Mouse (Mus musculus) cerebellum, adult 11 months (tissue): ENCODE results near the gene Tmem8b.
A peak's percentile ranks its signal among the peaks of the same experiment; 100 is the strongest.

Experiments used
- DNase-seq: peaks from one replicate; pipeline ENCODE4 v3.0.0; 2022

The Tmem8b gene

DNA sequence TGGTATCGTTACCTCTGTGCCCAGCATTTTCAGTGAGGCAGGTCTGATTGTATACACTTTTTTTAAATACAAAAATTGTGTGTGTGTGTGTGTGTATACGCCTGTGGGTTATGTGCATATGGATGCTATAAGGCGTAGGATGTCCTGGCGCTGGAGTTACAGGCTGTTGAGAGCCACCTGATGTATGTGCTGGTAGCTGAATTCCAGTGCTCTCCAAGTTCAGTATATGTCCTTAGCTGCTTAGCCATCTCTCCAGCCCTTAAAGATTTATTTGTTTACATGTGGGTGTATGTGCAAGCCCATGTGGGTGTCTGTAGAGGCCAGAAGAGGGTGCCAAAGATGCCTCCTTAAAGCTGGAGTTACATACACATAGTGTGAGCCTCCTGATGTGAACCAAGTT is 11.6 kb upstream of the Tmem8b start:
- DNase-seq: no peak

DNA sequence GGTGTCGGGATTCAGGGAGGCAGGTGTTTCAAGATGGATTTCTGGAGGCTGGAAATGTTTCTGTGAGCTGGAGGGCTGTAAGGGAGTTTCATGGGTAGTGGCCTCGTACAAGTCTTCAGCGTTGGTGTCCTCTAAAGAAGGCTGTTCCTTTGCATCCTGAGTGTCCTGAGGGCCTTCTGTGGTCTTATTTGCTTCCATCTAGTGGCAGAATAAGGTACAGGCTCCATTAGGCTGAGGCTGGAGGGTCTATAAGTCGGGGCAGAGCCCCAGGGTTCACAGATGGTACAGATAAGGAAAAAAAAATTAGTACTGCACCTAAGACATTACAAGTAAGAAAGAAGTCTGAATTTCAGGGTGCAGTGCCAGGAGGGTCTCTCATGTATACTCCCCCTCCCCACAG is 2.4 kb upstream of the Tmem8b start:
- DNase-seq: no peak

DNA sequence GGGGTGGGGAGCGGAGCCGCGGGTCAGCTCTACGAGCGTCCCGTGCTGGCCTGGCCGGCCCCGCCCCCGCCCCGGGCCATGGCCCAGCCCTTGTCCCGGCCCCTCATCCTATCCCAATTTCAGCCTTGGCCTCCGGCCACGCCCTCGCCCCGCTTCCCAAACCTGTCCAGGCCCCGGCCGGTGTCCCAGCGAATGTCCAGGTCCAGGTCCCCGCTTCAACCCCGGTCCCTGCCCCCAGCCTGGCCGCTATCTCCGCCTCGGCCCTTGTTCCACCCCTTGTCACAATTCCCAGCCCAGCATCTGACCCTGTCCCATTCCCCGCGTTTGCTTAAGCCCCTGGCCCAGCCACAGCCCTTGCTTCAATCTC is 640 bp downstream of the Tmem8b start:
- peak; percentile 72 for DNase-seq

DNA sequence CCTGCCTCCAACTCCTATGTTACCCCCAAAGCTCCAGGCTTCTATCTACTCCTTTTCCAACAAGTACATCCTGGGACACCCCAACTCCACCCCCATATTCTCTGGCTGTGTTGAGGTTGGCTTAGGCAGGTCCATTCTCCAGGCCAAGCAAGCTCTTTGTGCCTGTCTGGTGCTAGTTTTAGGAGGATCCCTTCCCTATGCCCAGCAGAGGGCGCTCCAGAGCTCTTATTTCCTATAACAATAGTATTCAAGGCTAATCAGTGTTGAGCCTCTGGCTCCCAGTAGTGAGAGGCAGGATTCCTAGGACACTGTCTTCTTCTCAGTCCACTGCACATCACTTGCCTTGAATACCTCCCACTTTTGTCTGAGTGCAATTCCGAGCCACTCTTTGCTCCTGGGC is 3.3 kb downstream of the Tmem8b start:
- DNase-seq: peak; percentile 84

- DNase-seq: no peak
Observed at GRCm38 (mm10) chr4:43673703-43674102, 4.9 kb downstream of the Tmem8b start.

GRCm38 (mm10) chr4:43674974-43675373 is 6.2 kb downstream of the Tmem8b start:
- DNase-seq: no peak

DNA sequence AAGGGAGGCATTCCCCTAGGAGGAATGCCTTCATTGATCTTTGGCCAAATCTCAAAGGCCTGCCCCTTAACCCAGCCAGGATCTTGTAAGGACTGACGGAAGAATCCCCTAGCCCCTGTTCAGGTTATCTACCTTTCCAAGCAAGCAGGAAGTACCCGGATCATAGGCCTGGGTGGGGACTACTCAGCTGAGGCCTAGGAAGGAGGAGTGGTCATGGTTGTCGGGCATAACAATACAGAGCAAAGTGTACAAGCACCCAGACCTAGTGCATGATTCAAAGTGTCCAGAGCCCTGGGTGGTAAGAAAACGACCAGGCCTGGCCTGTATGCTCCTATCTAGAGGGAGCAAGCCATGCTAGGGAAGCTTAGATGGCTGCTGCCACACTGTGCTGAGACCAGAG is 6.8 kb downstream of the Tmem8b start:
- no peak for DNase-seq

DNA sequence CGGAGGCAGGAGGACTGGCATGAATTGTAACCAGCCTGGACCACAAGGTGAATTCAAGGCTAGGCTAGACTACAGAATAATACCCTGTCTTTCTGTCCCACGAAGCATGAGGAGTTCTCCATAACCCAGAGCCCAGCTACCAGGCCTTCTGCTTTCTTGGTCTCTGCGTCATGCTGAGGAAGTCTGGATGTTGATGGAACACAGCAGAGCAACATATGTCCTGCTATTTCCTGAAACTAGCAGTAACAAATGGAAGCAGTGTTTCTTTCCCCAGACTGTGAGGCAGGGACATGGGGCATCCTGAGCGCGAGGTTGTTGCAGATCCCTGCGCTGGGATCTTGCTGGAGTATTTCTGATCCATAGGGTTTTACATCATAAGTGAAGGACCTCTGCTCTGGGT is 9.8 kb downstream of the Tmem8b start:
- no peak for DNase-seq

GRCm38 (mm10) chr4:43679416-43680043 is 10.8 kb downstream of the Tmem8b start:
- DNase-seq: no peak

DNA sequence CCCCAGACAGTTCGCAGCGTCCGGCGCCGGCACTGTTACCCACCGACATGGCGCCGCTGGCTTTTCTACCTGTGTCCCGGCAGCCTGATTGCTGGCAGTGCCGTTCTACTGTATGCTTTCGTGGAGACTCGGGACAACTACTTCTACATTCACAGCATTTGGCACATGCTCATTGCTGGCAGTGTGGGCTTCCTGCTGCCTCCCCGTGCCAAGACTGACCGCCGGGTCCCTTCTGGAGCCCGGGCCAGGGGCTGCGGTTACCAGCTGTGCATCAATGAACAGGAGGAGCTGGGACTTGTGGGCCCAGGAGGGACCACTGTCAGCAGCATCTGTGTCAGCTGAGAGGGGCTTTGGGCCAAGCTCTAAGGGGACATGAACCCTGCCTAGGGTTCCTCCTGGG is 21.2 kb downstream of the Tmem8b start:
- DNase-seq: no peak

DNA sequence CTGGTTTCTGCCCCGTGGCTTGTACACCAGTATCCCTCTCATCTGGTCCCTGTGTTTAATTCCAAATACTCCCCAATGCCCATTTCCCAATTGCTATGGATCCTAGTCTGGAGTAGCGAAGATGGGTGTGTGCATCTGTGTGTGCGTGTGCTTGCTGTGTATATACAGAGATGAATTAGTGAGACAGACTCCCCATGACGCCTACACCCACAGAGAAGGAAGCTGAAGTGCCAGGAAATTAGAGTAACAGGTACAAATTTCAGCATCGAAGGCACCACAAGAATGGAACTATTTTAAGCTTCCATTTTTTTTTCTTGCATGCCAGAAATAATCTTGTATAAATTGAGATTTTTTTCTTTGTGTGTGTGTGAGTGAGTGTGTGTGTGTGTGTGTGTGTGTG is 22.3 kb downstream of the Tmem8b start:
- no peak for DNase-seq

DNA sequence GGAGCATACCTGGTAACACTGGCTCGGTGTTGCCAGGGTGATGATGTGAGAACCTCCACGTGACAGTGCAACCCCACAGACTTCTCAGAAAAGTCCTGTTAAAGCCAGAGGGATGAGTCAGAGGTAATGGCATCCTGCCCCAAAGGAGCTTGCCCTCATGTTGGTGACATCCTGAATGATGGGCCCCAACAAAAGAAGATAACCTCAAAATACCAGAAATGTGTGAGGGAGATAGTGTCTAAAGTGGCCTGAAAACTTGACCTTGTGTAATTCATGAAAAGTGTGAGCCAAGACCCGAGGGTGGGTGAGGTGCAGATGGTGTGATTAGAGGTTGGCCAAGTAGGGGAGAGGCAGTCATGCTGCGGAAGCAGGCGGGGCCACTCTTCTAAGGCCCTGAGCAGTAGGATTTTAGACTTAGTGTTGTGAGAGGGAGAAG is 25.1 kb downstream of the Tmem8b start:
- no peak for DNase-seq

- DNase-seq: no peak
Observed at GRCm38 (mm10) chr4:43694439-43695248, 25.9 kb downstream of the Tmem8b start.

DNA sequence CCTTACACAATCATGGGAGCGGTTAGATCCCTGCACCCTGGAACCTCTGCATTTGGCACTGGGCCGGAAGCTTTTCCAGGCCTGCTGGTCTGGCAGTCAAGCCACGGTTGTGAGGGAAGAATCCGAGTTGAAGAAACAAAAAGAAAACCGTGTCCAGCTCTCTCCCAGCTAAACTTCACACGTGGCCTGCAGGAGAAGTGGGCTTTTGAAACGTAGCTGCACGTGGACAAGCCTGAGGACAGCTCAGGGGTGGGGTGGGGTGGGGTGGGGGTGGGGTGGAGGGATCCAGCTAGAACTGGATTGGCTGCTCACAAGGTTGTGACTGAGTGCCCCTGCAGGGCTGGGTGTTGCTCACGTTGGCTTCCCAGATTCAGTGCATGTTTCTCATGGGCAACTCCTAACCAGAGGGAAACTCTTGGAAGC is 26.5 kb downstream of the Tmem8b start:
- DNase-seq: no peak

- peak; percentile 49 for DNase-seq
Observed at GRCm38 (mm10) chr4:43696561-43696960, 27.8 kb downstream of the Tmem8b start.

- DNase-seq: no peak
Observed at GRCm38 (mm10) chr4:43700707-43701106, 31.9 kb downstream of the Tmem8b start, which contains the start of gene Olfr70. Gene Olfr70, minus strand, starts transcription at chr4:43700807.

DNA sequence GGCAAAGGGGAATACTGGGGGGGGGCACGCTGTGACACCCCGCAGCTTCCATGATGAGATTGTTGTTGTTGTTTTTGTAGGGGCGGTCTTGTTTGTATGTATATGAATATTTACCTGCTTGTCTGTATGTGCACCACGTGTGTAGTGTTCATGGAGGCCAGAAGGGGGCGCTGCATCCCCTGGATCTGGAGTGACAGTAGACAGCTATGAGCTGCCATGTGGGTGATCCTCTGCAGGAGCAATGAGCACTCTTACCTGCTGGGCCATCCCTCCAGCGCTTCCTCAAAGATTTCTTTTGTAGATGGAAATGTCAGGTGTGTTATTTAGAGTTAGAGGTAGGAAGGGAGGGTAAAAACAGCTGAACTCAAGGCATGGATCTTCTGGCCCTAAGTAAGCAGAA is 34.7 kb downstream of the Tmem8b start:
- no peak for DNase-seq

DNA sequence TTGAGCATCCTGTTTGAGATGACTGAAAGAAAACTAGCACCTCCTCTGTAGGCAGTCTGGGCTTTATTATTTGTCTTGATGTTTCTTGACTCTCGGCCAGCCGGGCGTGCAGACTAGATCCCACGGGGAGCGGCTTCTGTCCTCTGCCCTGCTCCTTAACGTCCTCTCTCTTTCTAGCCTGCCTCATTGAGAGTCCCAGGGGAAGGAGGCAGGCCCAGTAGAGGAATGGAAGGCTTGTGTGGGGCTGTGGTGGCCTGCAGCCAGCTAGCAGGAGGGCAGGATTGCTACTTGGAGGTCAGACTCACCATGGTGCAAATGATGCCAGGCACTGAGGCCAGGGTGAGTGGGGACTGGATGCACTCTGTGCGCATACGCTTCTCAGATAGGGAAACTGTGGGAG is 35.1 kb downstream of the Tmem8b start:
- DNase-seq: no peak

GRCm38 (mm10) chr4:43705991-43706390 is 37.2 kb downstream of the Tmem8b start:
- no peak for DNase-seq

DNA sequence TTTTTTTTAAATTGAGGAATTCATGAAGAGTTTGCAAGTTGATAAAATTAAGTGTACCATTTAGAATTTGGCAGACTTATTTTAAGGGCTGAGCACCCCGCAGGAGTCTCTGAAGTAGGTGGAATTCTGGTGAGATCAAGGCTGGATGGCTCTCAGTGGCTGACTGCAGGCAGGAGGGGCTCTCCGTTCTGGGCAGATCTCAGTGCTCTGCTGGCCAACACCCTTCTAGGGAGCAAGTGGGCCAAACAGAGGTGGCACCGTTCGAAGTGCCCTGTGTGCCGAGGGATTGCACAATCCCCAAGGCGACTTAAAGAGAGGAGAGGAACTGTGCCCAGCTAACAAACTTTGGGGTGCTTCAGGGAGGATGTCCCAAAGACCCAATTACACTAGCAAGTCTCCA is 41.1 kb downstream of the Tmem8b start, which contains the start of gene Olfr71:
TSS of gene Olfr71 (minus strand) at position 387 of the 400 bp plus-strand sequence.
- no peak for DNase-seq

DNA sequence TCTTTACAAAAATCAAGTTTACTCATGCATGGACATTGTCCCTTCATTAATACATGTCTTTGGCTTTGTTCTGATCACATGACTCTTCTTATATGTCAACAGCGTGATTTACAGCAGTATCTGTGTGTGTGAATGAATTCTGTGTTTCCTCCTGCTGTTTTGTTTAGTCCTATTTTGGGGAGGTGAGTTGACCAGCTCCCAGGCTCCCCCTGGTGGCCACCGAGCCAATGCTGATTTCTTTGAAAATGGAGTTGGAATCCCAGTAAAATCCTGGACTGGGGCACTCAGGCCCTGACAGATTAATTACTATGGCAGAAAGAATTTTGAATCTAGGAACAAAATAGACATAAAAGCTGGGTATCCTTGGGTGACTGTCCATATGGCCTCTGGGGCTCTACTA is 43.0 kb downstream of the Tmem8b start:
- DNase-seq: peak; percentile 78

GRCm38 (mm10) chr4:43713652-43714219 is 45.0 kb downstream of the Tmem8b start:
- DNase-seq: no peak

GRCm38 (mm10) chr4:43720491-43721228 is 51.9 kb downstream of the Tmem8b start:
- DNase-seq: no peak
